Mouse (Mus musculus) megakaryocyte, embryonic 14.5 days (primary cell): ENCODE data around the gene Anapc4. TPM values are rescaled to one million over a fixed set of nuclear protein-coding genes. Genes with fewer than 3 reads are reported as not detected.
A peak's percentile ranks its signal among the peaks of the same experiment; 100 is the strongest.

Experiments
- H3K27me3 ChIP-seq: replicated peaks from 2 replicates; pipeline ENCODE3; 2012; ENCODE audit warnings: inconsistent platforms
- H3K36me3 ChIP-seq: replicated peaks from 2 replicates; pipeline ENCODE3; 2012; ENCODE audit warnings: low read length, inconsistent platforms, mixed read lengths
- H3K4me1 ChIP-seq: 2 replicates; pipeline ENCODE4 v1.6.1; 2012; ENCODE audit warnings: inconsistent platforms
- H3K4me3 ChIP-seq: replicated peaks from 2 replicates; pipeline ENCODE3; 2012; ENCODE audit warnings: moderate library complexity, mild to moderate bottlenecking, inconsistent platforms
- H3K9me3 ChIP-seq: 2 replicates; pipeline ENCODE4 v1.6.1; 2012; ENCODE audit warnings: inconsistent platforms
- FLI1 ChIP-seq: IDR thresholded peaks from 2 replicates; pipeline ENCODE4 v1.6.1; 2012; ENCODE audit warnings: low read length, inconsistent platforms, mixed read lengths
- GATA1 ChIP-seq: IDR thresholded peaks from 3 replicates; pipeline ENCODE4 v1.6.1; 2012; ENCODE audit warnings: mixed read lengths, low read length, inconsistent platforms, borderline replicate concordance
- polyA plus RNA-seq: library from polyadenylated mRNA; stranded (reverse); fragments of >175 nt; gene quantifications from 2 replicates; pipeline ENCODE4 v1.2.3, GENCODE M21; 2012; ENCODE audit warnings: low replicate concordance; ENCODE audit not compliant: insufficient read depth

Gene Anapc4
- polyA plus RNA-seq, 1 experiment: 4.8 TPM

DNA sequence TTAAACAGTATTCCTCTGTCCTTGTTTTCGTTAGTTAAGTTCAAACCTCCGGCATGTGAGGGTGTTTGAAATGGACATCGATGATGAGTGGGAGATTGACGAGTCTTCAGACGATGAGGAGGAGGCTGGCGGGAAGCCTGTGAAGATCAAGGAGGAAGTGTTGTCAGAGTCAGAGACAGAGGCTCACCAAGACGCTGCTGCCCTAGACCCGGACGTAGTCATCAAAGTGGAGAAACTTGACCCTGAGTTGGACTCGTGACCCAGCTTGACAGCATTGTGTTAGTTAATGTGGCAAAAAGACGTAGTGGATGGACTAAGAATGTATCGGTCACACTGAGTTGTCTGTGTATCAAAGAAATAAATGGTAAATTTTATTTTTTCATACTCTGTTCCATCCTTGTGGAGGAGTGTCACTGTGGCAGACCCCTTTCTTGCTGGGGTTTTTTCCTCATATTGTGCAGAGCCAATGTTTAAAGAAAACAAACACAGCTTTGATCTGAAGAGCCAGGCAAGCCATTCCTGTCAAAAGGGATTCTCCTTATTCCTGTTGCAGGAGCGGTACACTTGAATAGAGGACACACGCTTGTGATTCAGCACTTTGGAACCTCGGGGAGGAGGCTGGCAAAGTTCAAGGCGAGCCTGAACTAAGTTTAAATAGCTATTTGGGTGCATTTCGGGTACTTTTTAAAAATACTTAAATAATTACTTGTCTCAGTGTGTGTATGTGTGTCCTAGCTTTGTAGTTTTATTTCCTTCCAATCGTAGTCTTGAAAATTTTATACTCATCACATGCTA is 32.7 kb downstream of the Anapc4 start:
- TF ChIP-seq FLI1 (no peak), GATA1 (no peak)
- H3K27me3 ChIP-seq: peaks cover 2% of the 10 kb centered on the region
- H3K4me3 ChIP-seq: no peak overlapping the region

GRCm38 (mm10) chr5:52868918-52869703 is 35.3 kb downstream of the Anapc4 start:
- H3K36me3 ChIP-seq: peaks cover 58% of the 10 kb centered on the region
- H3K9me3 ChIP-seq: no peaks in the 10 kb centered on the region
- no peak overlapping the region for H3K4me3 ChIP-seq
- peaks cover 6% of the 10 kb centered on the region for H3K27me3 ChIP-seq
- TF ChIP-seq FLI1: no peak
- no peak for TF ChIP-seq GATA1
- peaks cover 5% of the 10 kb centered on the region for H3K4me1 ChIP-seq

More for the DNA sequence above, 32.7 kb downstream of the Anapc4 start:
- H3K4me1 ChIP-seq: peaks cover 5% of the 10 kb centered on the region
- no peaks in the 10 kb centered on the region for H3K9me3 ChIP-seq
- H3K36me3 ChIP-seq: peaks cover 83% of the 10 kb centered on the region

DNA sequence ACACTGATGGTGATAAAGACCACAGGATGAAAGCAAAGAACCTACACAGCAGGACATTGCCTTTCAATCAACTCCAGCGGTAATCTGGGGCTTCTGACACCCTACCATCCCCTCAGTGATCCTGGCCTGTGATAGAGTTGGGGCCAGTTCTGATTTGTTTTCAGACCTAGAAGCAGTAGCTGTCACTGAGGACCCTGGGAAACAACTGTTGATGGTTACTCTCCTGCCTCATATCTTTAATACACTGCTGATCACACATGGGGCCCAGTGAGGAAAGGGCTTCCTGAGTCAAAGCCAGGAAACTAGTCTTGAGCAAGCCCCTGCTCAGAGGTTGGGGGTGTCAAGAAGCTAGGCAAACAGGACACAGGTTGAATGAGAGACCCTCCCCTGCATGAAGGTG is 37.6 kb downstream of the Anapc4 start:
- no peak for TF ChIP-seq FLI1

GRCm38 (mm10) chr5:52871986-52872385 is 38.2 kb downstream of the Anapc4 start:
- Histone ChIP-seq H3K36me3 (peaks cover 29% of the 10 kb centered on the region), H3K4me1 (no peaks in the 10 kb centered on the region), H3K9me3 (no peaks in the 10 kb centered on the region), H3K27me3 (peaks cover 6% of the 10 kb centered on the region), H3K4me3 (no peak overlapping the region)
- TF ChIP-seq GATA1 (no peak), FLI1 (no peak)

More for the DNA sequence above, 37.6 kb downstream of the Anapc4 start:
- no peaks in the 10 kb centered on the region for H3K9me3 ChIP-seq
- no peak overlapping the region for H3K4me3 ChIP-seq
- H3K4me1 ChIP-seq: no peaks in the 10 kb centered on the region
- H3K36me3 ChIP-seq: peaks cover 34% of the 10 kb centered on the region
- peaks cover 6% of the 10 kb centered on the region for H3K27me3 ChIP-seq

GRCm38 (mm10) chr5:52878847-52879246 is 45.0 kb downstream of the Anapc4 start:
- H3K36me3 ChIP-seq: no peaks in the 10 kb centered on the region
- peak overlapping the region; percentile 39 for H3K4me3 ChIP-seq
- no peaks in the 10 kb centered on the region for H3K4me1 ChIP-seq
- H3K27me3 ChIP-seq: peaks cover 19% of the 10 kb centered on the region
- H3K9me3 ChIP-seq: peaks cover 7% of the 10 kb centered on the region; the same call in 1 of the 2 replicates
- TF ChIP-seq GATA1 (no peak), FLI1 (no peak)

GRCm38 (mm10) chr5:52879926-52880325 is 46.1 kb downstream of the Anapc4 start:
- H3K4me1 ChIP-seq: no peaks in the 10 kb centered on the region
- peaks cover 9% of the 10 kb centered on the region for H3K9me3 ChIP-seq
- no peaks in the 10 kb centered on the region for H3K36me3 ChIP-seq
- TF ChIP-seq GATA1 (no peak), FLI1 (no peak)
- H3K27me3 ChIP-seq: peaks cover 19% of the 10 kb centered on the region
- H3K4me3 ChIP-seq: no peak overlapping the region

DNA sequence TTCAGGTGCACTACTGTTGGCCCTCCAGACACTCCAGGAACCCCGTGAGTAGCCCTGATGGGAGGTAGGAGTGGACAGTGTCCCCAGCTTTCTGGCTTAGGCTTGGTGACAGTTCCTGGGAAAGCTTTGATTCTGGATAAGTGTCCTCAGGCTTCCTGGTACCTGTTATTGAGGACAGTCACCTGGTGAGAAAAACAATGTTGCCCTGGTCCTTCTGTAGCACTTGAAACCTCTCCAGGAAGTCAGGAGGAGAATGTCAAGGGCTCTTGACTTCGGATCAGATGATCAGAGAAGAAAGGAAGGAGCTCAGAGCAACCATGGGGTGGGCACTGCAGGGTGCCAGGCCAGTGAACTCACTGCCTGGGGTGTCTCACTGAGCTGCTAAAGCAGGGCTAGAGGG is 48.6 kb downstream of the Anapc4 start:
- no peak overlapping the region for H3K4me3 ChIP-seq
- no peaks in the 10 kb centered on the region for H3K36me3 ChIP-seq
- peaks cover 19% of the 10 kb centered on the region for H3K27me3 ChIP-seq
- TF ChIP-seq FLI1 (no peak), GATA1 (no peak)
- no peaks in the 10 kb centered on the region for H3K4me1 ChIP-seq
- peaks cover 15% of the 10 kb centered on the region for H3K9me3 ChIP-seq

- Histone ChIP-seq H3K36me3 (no peaks in the 10 kb centered on the region), H3K4me3 (no peak overlapping the region)
- no peak for TF ChIP-seq FLI1
- no peak for TF ChIP-seq GATA1
Measured at GRCm38 (mm10) chr5:52887085-52887484, 53.3 kb downstream of the Anapc4 start.

DNA sequence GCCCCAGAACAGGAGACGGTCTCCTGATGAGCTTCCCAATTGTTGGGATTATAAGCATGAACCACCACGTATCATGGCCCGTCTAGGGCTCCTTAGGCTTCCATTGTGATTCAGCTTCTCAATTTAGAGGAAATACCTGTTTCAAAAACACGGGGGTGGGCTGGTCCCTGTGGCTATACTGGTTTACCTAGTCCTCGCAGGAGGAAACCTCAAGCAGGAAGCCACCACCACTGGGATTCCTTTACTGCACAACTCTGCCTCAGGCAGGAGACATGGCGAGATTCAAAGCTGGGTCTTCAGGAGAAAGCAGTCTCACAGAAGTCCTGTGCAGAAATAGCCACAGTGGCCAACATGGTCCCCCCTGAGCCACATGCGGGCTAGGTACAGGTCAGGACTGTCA is 56.1 kb downstream of the Anapc4 start:
- peaks cover 5% of the 10 kb centered on the region for H3K4me1 ChIP-seq
- H3K27me3 ChIP-seq: peaks cover 23% of the 10 kb centered on the region
- TF ChIP-seq FLI1 (no peak), GATA1 (no peak)
- H3K4me3 ChIP-seq: peak overlapping the region; percentile 65
- H3K36me3 ChIP-seq: no peaks in the 10 kb centered on the region
- peaks cover 26% of the 10 kb centered on the region for H3K9me3 ChIP-seq

More at GRCm38 (mm10) chr5:52887085-52887484, 53.3 kb downstream of the Anapc4 start:
- peaks cover 5% of the 10 kb centered on the region for H3K4me1 ChIP-seq
- peaks cover 13% of the 10 kb centered on the region for H3K9me3 ChIP-seq
- peaks cover 24% of the 10 kb centered on the region for H3K27me3 ChIP-seq
